Mouse (Mus musculus) heart, postnatal 4 days (tissue): ENCODE data around the gene Styxl1. TPM values are rescaled to one million over a fixed set of nuclear protein-coding genes. Genes with fewer than 3 reads are reported as not detected.

Experiments used
- microRNA-seq, 2 experiments: library from miRNA; unstranded; fragments of <30 nt; microRNA quantifications; one replicate each; pipeline ENCODE4 v1.2.0; 2021 to 2022
- total RNA-seq, 2 experiments: library from RNA; stranded (reverse); gene quantifications; 2 replicates each; pipeline ENCODE4 v1.2.3; 2021

The Styxl1 gene
- total RNA-seq, 2 experiments from 2014 or later = not detected

Small RNA genes within 50 kb of the gene (microRNA-seq; reads per million reads assigned to microRNA genes)
- 0 to 0.69 reads per million in 2 experiments for gene Mir7034

Other genes with a start within 250 kb of the Styxl1 start
- 10 to 100 TPM; 40.7 to 43.9 TPM for gene Hip1, start 233.3 kb downstream of the Styxl1 start, total RNA-seq
- not detected for gene Ccl26, start 214.8 kb downstream of the Styxl1 start, total RNA-seq
- gene Ccl24, start 205.3 kb downstream of the Styxl1 start, total RNA-seq = under 1 TPM; 0.29 to 0.52 TPM
- gene Rhbdd2, start 145.8 kb downstream of the Styxl1 start, total RNA-seq = 10 to 100 TPM; 20.6 to 22.7 TPM
- gene Por, start 108.4 kb downstream of the Styxl1 start, total RNA-seq = 10 to 100 TPM; 54.0 to 55.5 TPM
- 10 to 100 TPM; 14.4 to 16.7 TPM for gene Tmem120a, start 33.9 kb downstream of the Styxl1 start, total RNA-seq
- gene Mdh2, start 95 bp upstream of the Styxl1 start, total RNA-seq = 1,000 to 10,000 TPM; 1,387 to 1,444 TPM
- gene Srrm3, start 28.5 kb upstream of the Styxl1 start, total RNA-seq = under 1 TPM; 0.12 to 0.20 TPM
- 100 to 1,000 TPM; 397 to 401 TPM for gene Hspb1, start 109.5 kb upstream of the Styxl1 start, total RNA-seq
- 100 to 1,000 TPM; 285 to 292 TPM for gene Ywhag, start 156.2 kb upstream of the Styxl1 start, total RNA-seq
- under 1 TPM; 0.36 to 0.69 TPM for gene Ssc4d, start 196.1 kb upstream of the Styxl1 start, total RNA-seq
- not detected for gene Zp3, start 201.7 kb upstream of the Styxl1 start, total RNA-seq
- 10 to 100 TPM in 1 of 2 experiments, 1 to 10 TPM in 1; 9.7 to 10.7 TPM for gene Dtx2, start 216.4 kb upstream of the Styxl1 start, total RNA-seq